Mouse (Mus musculus) spleen, adult 2 months (tissue): ENCODE results near the gene Tbc1d24.

Experiments
- CTCF ChIP-seq: fragments of 200-500 bp; IDR thresholded peaks from 2 replicates; pipeline ENCODE4 v1.5.1; 2011; ENCODE audit warnings: mild to moderate bottlenecking, inconsistent platforms; ENCODE audit not compliant: insufficient read depth, insufficient read length, insufficient replicate concordance; ENCODE audit errors: extremely low read depth
- POLR2A ChIP-seq: fragments of 200-500 bp; IDR thresholded peaks from 2 replicates; pipeline ENCODE4 v1.6.1; 2011; ENCODE audit warnings: low read depth, low read length, inconsistent platforms

- TF ChIP-seq CTCF, result no peak
- no peak for TF ChIP-seq POLR2A
Observed at GRCm38 (mm10) chr17:24208641-24209042, 3.3 kb upstream of the Tbc1d24 start.
